Mouse (Mus musculus): Measurements from ENCODE around the gene Rhox10. TPM values are rescaled to one million over a fixed set of nuclear protein-coding genes. Genes with fewer than 3 reads are reported as not detected.
"Not testable (repeated sequence)": the region's sequence is repeated elsewhere in the genome, so short reads cannot be mapped to it uniquely, and the experiment has no call there.

Rhox10 gene
- polyA plus RNA-seq (2012; fragmentation: generic; extraction: Trizol): 0.19 TPM

DNA sequence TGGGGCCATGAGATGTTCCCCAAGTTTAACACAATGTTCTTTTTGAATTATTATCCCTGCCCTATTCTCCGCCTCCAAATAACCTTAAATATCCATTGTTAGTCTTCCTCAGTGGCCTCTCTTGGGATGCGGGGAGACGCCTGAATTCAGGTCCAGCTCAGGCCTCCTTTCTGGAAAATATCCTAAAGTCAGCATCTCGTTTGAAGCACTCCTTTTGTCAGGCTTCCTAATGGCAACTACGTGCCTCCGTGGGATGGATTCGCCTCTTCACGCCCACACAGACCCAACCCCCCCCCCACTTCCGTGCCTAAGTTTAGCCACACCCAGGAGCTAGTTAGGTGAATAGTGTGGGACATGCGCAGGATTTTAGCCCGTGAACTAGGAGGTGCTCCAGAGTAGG is at the start of gene Rhox10:
Gene Rhox10 (plus strand): TSS at position 301 of the 400 bp plus-strand sequence.
- no peaks in the 10 kb centered on the region for H3K36me3 ChIP-seq (ENCODE audit: control insufficient read depth, insufficient read depth)
- H3ac ChIP-seq (ENCODE audit: control insufficient read depth, insufficient read length): no peak within 1 kb of the TSS
- no peak for TF ChIP-seq E2F4 (IDR thresholded peaks at IDR 0.05; ENCODE audit: insufficient read depth)
- no peak for TF ChIP-seq MYOD1 (IDR thresholded peaks at IDR 0.05; ENCODE audit: control insufficient read depth in 1 of 3, insufficient read length in 2 of 3, low read depth in 2 of 3)
- TF ChIP-seq POLR2AphosphoS2 (IDR thresholded peaks at IDR 0.05; ENCODE audit: insufficient read length, low read depth): no peak
- TF ChIP-seq CEBPB (IDR thresholded peaks at IDR 0.05; ENCODE audit: insufficient read depth, poor library complexity, severe bottlenecking): no peak
- no peak for TF ChIP-seq MAX (IDR thresholded peaks at IDR 0.05; ENCODE audit: low read depth)
- TF ChIP-seq TCF3 (IDR thresholded peaks at IDR 0.05; ENCODE audit: insufficient read length, low read depth): no peak
- TF ChIP-seq TCF12 (IDR thresholded peaks at IDR 0.05; ENCODE audit: insufficient read depth, poor library complexity, severe bottlenecking): no peak
- no peak for TF ChIP-seq MYOG (IDR thresholded peaks at IDR 0.05; ENCODE audit: control insufficient read depth in 1 of 3, insufficient read depth in 1 of 3, insufficient read length in 2 of 3, low read depth in 2 of 3)
- no peaks in the 10 kb centered on the region for H3K27me3 ChIP-seq (ENCODE audit: control insufficient read depth, insufficient read depth, insufficient read length)
- no peaks in the 10 kb centered on the region for H3K79me2 ChIP-seq (ENCODE audit: control insufficient read depth, insufficient read depth)
- H3K4me2 ChIP-seq (ENCODE audit: low read depth): no peak within 1 kb of the TSS
- no peak within 1 kb of the TSS for H3K4me3 ChIP-seq

GRCm38 (mm10) chrX:38018597-38018996 is 47.7 kb upstream of the Rhox10 start, which contains the start of gene Btg1-ps1:
Gene Btg1-ps1, minus strand, starts transcription at chrX:38018815.
- not testable (repeated sequence) for H3ac ChIP-seq (ENCODE audit: control insufficient read depth, insufficient read length); H3K4me3 ChIP-seq; H3K79me2 ChIP-seq (ENCODE audit: control insufficient read depth, insufficient read depth); H3K36me3 ChIP-seq (ENCODE audit: control insufficient read depth, insufficient read depth); H3K27me3 ChIP-seq (ENCODE audit: control insufficient read depth, insufficient read depth, insufficient read length); H3K4me2 ChIP-seq (ENCODE audit: low read depth)

DNA sequence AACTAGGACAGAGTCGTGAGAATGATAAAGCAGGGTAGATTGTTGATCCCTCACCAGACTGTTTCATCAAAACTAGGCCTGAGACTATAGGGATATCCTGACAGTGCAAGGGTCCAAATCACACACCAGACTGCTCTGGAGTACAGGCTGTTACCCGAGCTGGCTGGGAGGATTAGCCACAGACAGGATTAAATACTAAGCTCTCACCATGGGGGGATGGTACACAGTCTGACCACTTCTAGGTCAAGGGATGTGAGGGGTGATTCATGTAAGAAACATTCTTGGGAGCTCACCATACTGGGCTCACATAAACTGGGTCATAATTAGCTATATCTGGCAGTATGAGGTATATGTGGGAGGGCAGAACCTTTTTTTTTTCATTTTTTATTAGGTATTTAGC is 32.4 kb upstream of the Rhox10 start:
- H3K27me3 ChIP-seq (ENCODE audit: control insufficient read depth, insufficient read depth, insufficient read length): no peaks in the 10 kb centered on the region
- H3K4me3 ChIP-seq: no peak overlapping the region
- TF ChIP-seq SRF (IDR thresholded peaks at IDR 0.05; ENCODE audit: control insufficient read depth, insufficient read length, low read depth) (no peak), POLR2AphosphoS2 (IDR thresholded peaks at IDR 0.05; ENCODE audit: insufficient read length, low read depth) (no peak), REST (IDR thresholded peaks at IDR 0.05; ENCODE audit: insufficient read depth, insufficient read length) (no peak), MAX (IDR thresholded peaks at IDR 0.05; ENCODE audit: low read depth) (no peak), USF1 (IDR thresholded peaks at IDR 0.05; ENCODE audit: low read depth) (no peak), CEBPB (IDR thresholded peaks at IDR 0.05; ENCODE audit: insufficient read depth, poor library complexity, severe bottlenecking) (no peak), MYOG (IDR thresholded peaks at IDR 0.05; ENCODE audit: control insufficient read depth in 1 of 3, insufficient read depth in 1 of 3, insufficient read length in 2 of 3, low read depth in 2 of 3) (no peak), MYOD1 (IDR thresholded peaks at IDR 0.05; ENCODE audit: control insufficient read depth in 1 of 3, insufficient read length in 2 of 3, low read depth in 2 of 3) (no peak), POLR2A (IDR thresholded peaks at IDR 0.05; ENCODE audit: insufficient read length, low read depth) (no peak), E2F4 (IDR thresholded peaks at IDR 0.05; ENCODE audit: insufficient read depth) (no peak)

DNA sequence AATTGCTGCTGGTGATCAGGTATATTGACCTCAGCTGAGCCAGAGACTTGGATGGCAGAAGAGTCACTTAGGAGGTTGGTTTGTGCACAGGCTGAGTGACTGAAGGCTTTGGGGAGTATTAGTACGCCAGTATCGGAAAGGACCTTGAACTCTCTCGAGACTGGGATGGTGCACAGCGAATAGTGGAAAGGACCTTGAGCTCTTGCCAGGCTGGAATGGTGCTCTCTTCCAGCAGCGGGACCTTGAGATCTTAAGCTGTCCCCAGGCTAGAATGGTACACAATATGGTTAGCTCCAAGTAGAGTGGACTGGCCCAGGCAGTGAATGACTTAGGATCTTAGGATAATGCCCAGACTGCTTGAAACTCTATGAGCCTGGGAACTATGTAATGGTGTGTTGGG is 26.6 kb upstream of the Rhox10 start:
- H3K27me3 ChIP-seq (ENCODE audit: control insufficient read depth, insufficient read depth, insufficient read length): no peaks in the 10 kb centered on the region
- H3ac ChIP-seq (ENCODE audit: control insufficient read depth, insufficient read length): no peak overlapping the region
- no peak overlapping the region for H3K4me3 ChIP-seq
- no peak overlapping the region for H3K4me2 ChIP-seq (ENCODE audit: low read depth)
- TF ChIP-seq SRF (IDR thresholded peaks at IDR 0.05; ENCODE audit: control insufficient read depth, insufficient read length, low read depth): no peak
- no peak for TF ChIP-seq MYOD1 (IDR thresholded peaks at IDR 0.05; ENCODE audit: control insufficient read depth in 1 of 3, insufficient read length in 2 of 3, low read depth in 2 of 3)
- no peak for TF ChIP-seq MAX (IDR thresholded peaks at IDR 0.05; ENCODE audit: low read depth)
- TF ChIP-seq REST (IDR thresholded peaks at IDR 0.05; ENCODE audit: insufficient read depth, insufficient read length): no peak
- no peak for TF ChIP-seq TCF3 (IDR thresholded peaks at IDR 0.05; ENCODE audit: insufficient read length, low read depth)
- TF ChIP-seq CEBPB (IDR thresholded peaks at IDR 0.05; ENCODE audit: insufficient read depth, poor library complexity, severe bottlenecking): no peak
- no peak for TF ChIP-seq POLR2AphosphoS2 (IDR thresholded peaks at IDR 0.05; ENCODE audit: insufficient read length, low read depth)
- no peak for TF ChIP-seq MYOG (IDR thresholded peaks at IDR 0.05; ENCODE audit: control insufficient read depth in 1 of 3, insufficient read depth in 1 of 3, insufficient read length in 2 of 3, low read depth in 2 of 3)
- no peak for TF ChIP-seq E2F4 (IDR thresholded peaks at IDR 0.05; ENCODE audit: insufficient read depth)
- TF ChIP-seq POLR2A (IDR thresholded peaks at IDR 0.05; ENCODE audit: insufficient read length, low read depth): no peak
- no peak for TF ChIP-seq TCF12 (IDR thresholded peaks at IDR 0.05; ENCODE audit: insufficient read depth, poor library complexity, severe bottlenecking)
- no peak for TF ChIP-seq USF1 (IDR thresholded peaks at IDR 0.05; ENCODE audit: low read depth)
- H3K36me3 ChIP-seq (ENCODE audit: control insufficient read depth, insufficient read depth): no peaks in the 10 kb centered on the region
- H3K79me2 ChIP-seq (ENCODE audit: control insufficient read depth, insufficient read depth): no peaks in the 10 kb centered on the region

More for the DNA sequence above, 32.4 kb upstream of the Rhox10 start:
- H3K79me2 ChIP-seq (ENCODE audit: control insufficient read depth, insufficient read depth): no peaks in the 10 kb centered on the region
- no peak overlapping the region for H3K4me2 ChIP-seq (ENCODE audit: low read depth)
- H3K36me3 ChIP-seq (ENCODE audit: control insufficient read depth, insufficient read depth): no peaks in the 10 kb centered on the region
- no peak overlapping the region for H3ac ChIP-seq (ENCODE audit: control insufficient read depth, insufficient read length)

DNA sequence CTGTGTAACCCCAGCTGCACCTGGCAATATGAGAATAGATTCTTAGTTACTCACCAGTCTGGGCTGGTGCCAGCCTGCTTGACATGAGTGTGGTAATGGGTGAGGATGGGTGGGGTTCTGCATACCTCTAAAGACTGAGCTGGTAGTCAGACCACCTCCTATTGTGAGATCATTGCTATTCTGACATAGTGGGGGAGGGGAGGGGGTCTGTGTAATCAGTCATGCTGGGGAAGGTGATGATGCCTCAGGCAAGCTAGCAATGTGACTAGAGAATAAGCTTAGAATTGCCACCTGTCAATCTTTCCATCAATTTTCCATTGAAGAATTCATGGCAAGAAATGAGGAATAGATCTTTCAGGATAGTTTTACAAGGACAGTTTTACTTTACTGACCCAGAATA is 23.3 kb upstream of the Rhox10 start, which contains the start of gene Btg1-ps2:
Gene Btg1-ps2 (minus strand): TSS at position 101 of the 400 bp plus-strand sequence.
- H3ac ChIP-seq (ENCODE audit: control insufficient read depth, insufficient read length); H3K36me3 ChIP-seq (ENCODE audit: control insufficient read depth, insufficient read depth); H3K4me2 ChIP-seq (ENCODE audit: low read depth); H3K79me2 ChIP-seq (ENCODE audit: control insufficient read depth, insufficient read depth); H3K4me3 ChIP-seq; H3K27me3 ChIP-seq (ENCODE audit: control insufficient read depth, insufficient read depth, insufficient read length): not testable (repeated sequence)

Measured in myocyte (in vitro differentiated cells).